Mouse (Mus musculus): ENCODE data around the gene Fkbp8. TPM values are rescaled to one million over a fixed set of nuclear protein-coding genes. Genes with fewer than 3 reads are reported as not detected.
"Not testable (repeated sequence)": the region's sequence is repeated elsewhere in the genome, so short reads cannot be mapped to it uniquely, and the experiment has no call there.

The Fkbp8 gene
- polyA plus RNA-seq, 1 experiment from 2014 or later, result 252 TPM

GRCm38 (mm10) chr8:70507027-70507393 lies 20.5 kb upstream of the Fkbp8 start:
- H3K9me3 ChIP-seq (ENCODE audit: control insufficient read depth, low read length), result no peaks in the 10 kb centered on the region
- 0 out of 2 replicates have a peak overlapping the region, but pooled peaks have one; percentile 90 for H3K9ac ChIP-seq (ENCODE audit: low read depth, low read length)
- peak overlapping the region; percentile 80; the same call in 1 of the 2 replicates for H3K4me2 ChIP-seq (replicated peaks; ENCODE audit: low read depth, low read length)
- H3K27ac ChIP-seq (ENCODE audit: low read depth, low read length), result 0 out of 2 replicates have a peak overlapping the region, but pooled peaks have one; percentile 55
- H3K27me3 ChIP-seq (ENCODE audit: control insufficient read depth, insufficient read depth, low read length), result peaks cover 20% of the 10 kb centered on the region; the same call in 1 of the 2 replicates
- no peak for ATAC-seq (ENCODE audit: low FRiP score, low TSS enrichment)
- peaks cover 33% of the 10 kb centered on the region for H3K4me1 ChIP-seq (ENCODE audit: control insufficient read depth, insufficient read depth, low read length)
- H3K4me3 ChIP-seq (ENCODE audit: low read length), result peak overlapping the region; percentile 77; the same call in 1 of the 2 replicates
- H3K36me3 ChIP-seq (ENCODE audit: control insufficient read depth, insufficient read depth, low read length), result peaks cover 30% of the 10 kb centered on the region
- WGBS, result 77% methylated on average over 5 of the region's 5 CpGs

GRCm38 (mm10) chr8:70509281-70509952 lies 18.1 kb upstream of the Fkbp8 start:
- H3K9ac ChIP-seq (ENCODE audit: low read depth, low read length), result peak overlapping the region; percentile 97
- peaks cover 20% of the 10 kb centered on the region for H3K4me1 ChIP-seq (ENCODE audit: control insufficient read depth, insufficient read depth, low read length)
- peaks cover 39% of the 10 kb centered on the region for H3K36me3 ChIP-seq (ENCODE audit: control insufficient read depth, insufficient read depth, low read length)
- ATAC-seq (ENCODE audit: low FRiP score, low TSS enrichment), result no peak
- peak overlapping the region; percentile 83 for H3K4me2 ChIP-seq (replicated peaks; ENCODE audit: low read depth, low read length)
- H3K4me3 ChIP-seq (ENCODE audit: low read length), result peak overlapping the region; percentile 87
- H3K27me3 ChIP-seq (ENCODE audit: control insufficient read depth, insufficient read depth, low read length), result no peaks in the 10 kb centered on the region
- WGBS, result 13% methylated on average over 25 of the region's 25 CpGs
- H3K27ac ChIP-seq (ENCODE audit: low read depth, low read length), result peak overlapping the region; percentile 94
- no peaks in the 10 kb centered on the region for H3K9me3 ChIP-seq (ENCODE audit: control insufficient read depth, low read length)

GRCm38 (mm10) chr8:70510228-70510915 lies 17.2 kb upstream of the Fkbp8 start, which contains the start of gene Uba52:
Uba52 (minus strand) TSS chr8:70510801.
- no peaks in the 10 kb centered on the region for H3K9me3 ChIP-seq (ENCODE audit: control insufficient read depth, low read length)
- H3K4me2 ChIP-seq (replicated peaks; ENCODE audit: low read depth, low read length), result peak within 1 kb of the TSS; percentile 83
- peak within 1 kb of the TSS; percentile 94 for H3K27ac ChIP-seq (ENCODE audit: low read depth, low read length)
- peaks cover 15% of the 10 kb centered on the region for H3K4me1 ChIP-seq (ENCODE audit: control insufficient read depth, insufficient read depth, low read length)
- H3K27me3 ChIP-seq (ENCODE audit: control insufficient read depth, insufficient read depth, low read length), result no peaks in the 10 kb centered on the region
- peak within 1 kb of the TSS; percentile 87 for H3K4me3 ChIP-seq (ENCODE audit: low read length)
- peak; percentile 85 for ATAC-seq (ENCODE audit: low FRiP score, low TSS enrichment)
- peaks cover 44% of the 10 kb centered on the region for H3K36me3 ChIP-seq (ENCODE audit: control insufficient read depth, insufficient read depth, low read length)
- peak within 1 kb of the TSS; percentile 97 for H3K9ac ChIP-seq (ENCODE audit: low read depth, low read length)
- 2% methylated on average over 74 of the region's 74 CpGs for WGBS

GRCm38 (mm10) chr8:70511174-70511573 lies 16.4 kb upstream of the Fkbp8 start:
- not testable (repeated sequence) for ATAC-seq (ENCODE audit: low FRiP score, low TSS enrichment); H3K27me3 ChIP-seq (ENCODE audit: control insufficient read depth, insufficient read depth, low read length); H3K9me3 ChIP-seq (ENCODE audit: control insufficient read depth, low read length); H3K27ac ChIP-seq (ENCODE audit: low read depth, low read length); H3K4me1 ChIP-seq (ENCODE audit: control insufficient read depth, insufficient read depth, low read length)
- Histone ChIP-seq H3K4me3 (ENCODE audit: low read length) (peak overlapping the region; percentile 87), H3K9ac (ENCODE audit: low read depth, low read length) (peak overlapping the region; percentile 97; the same call in 1 of the 2 replicates), H3K36me3 (ENCODE audit: control insufficient read depth, insufficient read depth, low read length) (peaks cover 48% of the 10 kb centered on the region), H3K4me2 (replicated peaks; ENCODE audit: low read depth, low read length) (peak overlapping the region; percentile 41)
- 79% methylated on average over 6 of the region's 6 CpGs for WGBS

GRCm38 (mm10) chr8:70511770-70512169 lies 15.8 kb upstream of the Fkbp8 start:
- H3K9me3 ChIP-seq (ENCODE audit: control insufficient read depth, low read length), result no peaks in the 10 kb centered on the region
- H3K4me1 ChIP-seq (ENCODE audit: control insufficient read depth, insufficient read depth, low read length), result peaks cover 8% of the 10 kb centered on the region; the same call in 1 of the 2 replicates
- no peak overlapping the region for H3K4me3 ChIP-seq (ENCODE audit: low read length)
- H3K36me3 ChIP-seq (ENCODE audit: control insufficient read depth, insufficient read depth, low read length), result peaks cover 54% of the 10 kb centered on the region
- no peak overlapping the region; the same call in 1 of the 2 replicates for H3K4me2 ChIP-seq (replicated peaks; ENCODE audit: low read depth, low read length)
- H3K9ac ChIP-seq (ENCODE audit: low read depth, low read length), result no peak overlapping the region
- no peak for ATAC-seq (ENCODE audit: low FRiP score, low TSS enrichment)
- H3K27ac ChIP-seq (ENCODE audit: low read depth, low read length), result no peak overlapping the region
- WGBS, result 98% methylated on average over 2 of the region's 2 CpGs
- H3K27me3 ChIP-seq (ENCODE audit: control insufficient read depth, insufficient read depth, low read length), result no peaks in the 10 kb centered on the region

- no peaks in the 10 kb centered on the region for H3K27me3 ChIP-seq (ENCODE audit: control insufficient read depth, insufficient read depth, low read length)
- H3K36me3 ChIP-seq (ENCODE audit: control insufficient read depth, insufficient read depth, low read length), result peaks cover 49% of the 10 kb centered on the region
- H3K4me1 ChIP-seq (ENCODE audit: control insufficient read depth, insufficient read depth, low read length), result peaks cover 8% of the 10 kb centered on the region; the same call in 1 of the 2 replicates
- no peak overlapping the region for H3K4me3 ChIP-seq (ENCODE audit: low read length)
- 96% methylated on average over 11 of the region's 11 CpGs for WGBS
- H3K4me2 ChIP-seq (replicated peaks; ENCODE audit: low read depth, low read length), result no peak overlapping the region
- no peak overlapping the region for H3K27ac ChIP-seq (ENCODE audit: low read depth, low read length)
- no peaks in the 10 kb centered on the region for H3K9me3 ChIP-seq (ENCODE audit: control insufficient read depth, low read length)
- ATAC-seq (ENCODE audit: low FRiP score, low TSS enrichment), result no peak
- no peak overlapping the region for H3K9ac ChIP-seq (ENCODE audit: low read depth, low read length)
Observed at GRCm38 (mm10) chr8:70512253-70512903, 15.1 kb upstream of the Fkbp8 start.

- Histone ChIP-seq H3K27ac (ENCODE audit: low read depth, low read length) (no peak overlapping the region), H3K9ac (ENCODE audit: low read depth, low read length) (no peak overlapping the region), H3K4me1 (ENCODE audit: control insufficient read depth, insufficient read depth, low read length) (peaks cover 8% of the 10 kb centered on the region; the same call in 1 of the 2 replicates), H3K9me3 (ENCODE audit: control insufficient read depth, low read length) (no peaks in the 10 kb centered on the region), H3K36me3 (ENCODE audit: control insufficient read depth, insufficient read depth, low read length) (peaks cover 39% of the 10 kb centered on the region), H3K27me3 (ENCODE audit: control insufficient read depth, insufficient read depth, low read length) (no peaks in the 10 kb centered on the region), H3K4me3 (ENCODE audit: low read length) (no peak overlapping the region), H3K4me2 (replicated peaks; ENCODE audit: low read depth, low read length) (no peak overlapping the region)
- WGBS, result 78% methylated on average over 2 of the region's 2 CpGs
- ATAC-seq (ENCODE audit: low FRiP score, low TSS enrichment), result no peak
Observed at GRCm38 (mm10) chr8:70513441-70513840, 14.1 kb upstream of the Fkbp8 start.

GRCm38 (mm10) chr8:70517940-70518643 lies 9.4 kb upstream of the Fkbp8 start:
- Histone ChIP-seq H3K9me3 (ENCODE audit: control insufficient read depth, low read length) (no peaks in the 10 kb centered on the region), H3K4me3 (ENCODE audit: low read length) (no peak overlapping the region), H3K27ac (ENCODE audit: low read depth, low read length) (no peak overlapping the region), H3K27me3 (ENCODE audit: control insufficient read depth, insufficient read depth, low read length) (no peaks in the 10 kb centered on the region), H3K9ac (ENCODE audit: low read depth, low read length) (no peak overlapping the region), H3K4me1 (ENCODE audit: control insufficient read depth, insufficient read depth, low read length) (0 out of 2 replicates have a peak, but pooled peaks cover 4% of the 10 kb centered on the region), H3K36me3 (ENCODE audit: control insufficient read depth, insufficient read depth, low read length) (peaks cover 30% of the 10 kb centered on the region), H3K4me2 (replicated peaks; ENCODE audit: low read depth, low read length) (no peak overlapping the region)
- ATAC-seq (ENCODE audit: low FRiP score, low TSS enrichment), result no peak
- 61% methylated on average over 10 of the region's 10 CpGs for WGBS
